16 mouse cellular contexts compared by ENCODE assay signal in genomic region chr3:96485361-96485760, GRCm38 (mm10). TPM values are rescaled to one million over a fixed set of nuclear protein-coding genes. Genes with fewer than 3 reads are reported as not detected.
DNase-seq lines count a peak whose midpoint lies in the region; ATAC-seq and TF ChIP-seq lines count a peak whose summit lies in the region.
"Had no signal": no experiment of that assay in that cellular context is flagged by ENCODE, and none has a peak within 500 bp of the region (broad histone marks: within the 10 kb centered on the region; RNA-seq: fewer than 3 reads in every experiment).

No protein-coding gene starts in this region.

- no peak for TF ChIP-seq EP300 in heart, postnatal 0 days (IDR thresholded peaks at IDR 0.05; ENCODE audit: low read depth)

- WGBS in heart, postnatal 0 days, result 89% methylated on average over 2 of the region's 2 CpGs
- WGBS in neural tube, embryonic 11.5 days, result 84% methylated on average over 2 of the region's 2 CpGs
- WGBS in neural tube, embryonic 15.5 days, result 83% methylated on average over 2 of the region's 2 CpGs
- WGBS in embryonic facial prominence, embryonic 10.5 days, result 77% methylated on average over 2 of the region's 2 CpGs
- WGBS in liver, embryonic 15.5 days (ENCODE audit: insufficient replicate concordance), result 81% methylated on average over 2 of the region's 2 CpGs
- WGBS in kidney, embryonic 16.5 days, result 80% methylated on average over 2 of the region's 2 CpGs

- H3K4me3 ChIP-seq in heart, postnatal 0 days (ENCODE audit: low read depth, low read length), result no peak overlapping the region
- no peak overlapping the region for H3K4me3 ChIP-seq in neural tube, embryonic 11.5 days (ENCODE audit: low read depth, low read length)
- no peak overlapping the region for H3K4me3 ChIP-seq in neural tube, embryonic 15.5 days (replicated peaks)
- H3K4me3 ChIP-seq in embryonic facial prominence, embryonic 10.5 days, result peak overlapping the region; percentile 28; the same call in 1 of the 2 replicates
- peak overlapping the region; percentile 20; the same call in 1 of the 2 replicates for H3K4me3 ChIP-seq in liver, embryonic 15.5 days (replicated peaks)
- H3K4me3 ChIP-seq in kidney, embryonic 16.5 days (ENCODE audit: low read length), result no peak overlapping the region
- H3K4me3 ChIP-seq: limb, embryonic 15.5 days; midbrain, embryonic 13.5 days had no signal

- 0 out of 2 replicates have a peak, but pooled peaks cover 4% of the 10 kb centered on the region for H3K4me1 ChIP-seq in heart, postnatal 0 days (ENCODE audit: control insufficient read depth, insufficient read depth)
- no peaks in the 10 kb centered on the region; the same call in 1 of the 2 replicates for H3K4me1 ChIP-seq in neural tube, embryonic 11.5 days (ENCODE audit: control insufficient read depth, insufficient read depth, low read length)
- H3K4me1 ChIP-seq in neural tube, embryonic 15.5 days, result peaks cover 10% of the 10 kb centered on the region; the same call in 1 of the 2 replicates
- H3K4me1 ChIP-seq in embryonic facial prominence, embryonic 10.5 days, result peaks cover 19% of the 10 kb centered on the region
- peaks cover 22% of the 10 kb centered on the region for H3K4me1 ChIP-seq in liver, embryonic 15.5 days (replicated peaks)
- H3K4me1 ChIP-seq in kidney, embryonic 16.5 days (ENCODE audit: insufficient read depth, low read length), result peaks cover 7% of the 10 kb centered on the region; the same call in 1 of the 2 replicates
- H3K4me1 ChIP-seq: limb, embryonic 15.5 days had no signal

- H3K4me2 ChIP-seq in heart, postnatal 0 days (ENCODE audit: low read depth, low read length), result no peak overlapping the region
- H3K4me2 ChIP-seq in neural tube, embryonic 11.5 days (ENCODE audit: low read depth), result 0 out of 2 replicates have a peak overlapping the region, but pooled peaks have one; percentile 7
- no peak overlapping the region for H3K4me2 ChIP-seq in neural tube, embryonic 15.5 days
- peak overlapping the region; percentile 48 for H3K4me2 ChIP-seq in liver, embryonic 15.5 days
- H3K4me2 ChIP-seq in kidney, embryonic 16.5 days (replicated peaks; ENCODE audit: low read depth, low read length), result no peak overlapping the region
- H3K4me2 ChIP-seq: limb, embryonic 15.5 days; midbrain, embryonic 13.5 days had no signal

- DNase-seq in heart, postnatal 0 days (ENCODE audit: low spot score), result no peak
- no peak for DNase-seq in heart, postnatal 10 days
- DNase-seq in neural tube, embryonic 11.5 days (ENCODE audit: low spot score), result no peak
- no peak for DNase-seq in embryonic facial prominence, embryonic 10.5 days (ENCODE audit: low spot score)
- DNase-seq in right cerebral cortex, postnatal 10 days (ENCODE audit: low spot score in 2 of 2), result no peak
- DNase-seq: cerebellum, adult 8-10 months; gastrocnemius, postnatal 25 days; thymus, postnatal 4 days had no signal

- TF ChIP-seq CTCF in heart, postnatal 0 days (IDR thresholded peaks at IDR 0.05; ENCODE audit: low read depth), result no peak

- H3K36me3 ChIP-seq in heart, postnatal 0 days (replicated peaks; ENCODE audit: control insufficient read depth, insufficient read depth, low read length), result no peaks in the 10 kb centered on the region
- no peaks in the 10 kb centered on the region for H3K36me3 ChIP-seq in neural tube, embryonic 11.5 days (ENCODE audit: control insufficient read depth, insufficient read depth, low read length)
- H3K36me3 ChIP-seq in neural tube, embryonic 15.5 days, result no peaks in the 10 kb centered on the region
- no peaks in the 10 kb centered on the region for H3K36me3 ChIP-seq in embryonic facial prominence, embryonic 10.5 days (replicated peaks)
- H3K36me3 ChIP-seq in liver, embryonic 15.5 days (replicated peaks), result no peaks in the 10 kb centered on the region
- no peaks in the 10 kb centered on the region for H3K36me3 ChIP-seq in kidney, embryonic 16.5 days (ENCODE audit: insufficient read depth, low read length)
- H3K36me3 ChIP-seq: limb, embryonic 15.5 days; midbrain, embryonic 13.5 days had no signal

- intact Hi-C loops in heart, postnatal 10 days (cut with DNase I), result no loop called here

- no peaks in the 10 kb centered on the region for H3K9me3 ChIP-seq in heart, postnatal 0 days (replicated peaks; ENCODE audit: control insufficient read depth, low read length)
- no peaks in the 10 kb centered on the region for H3K9me3 ChIP-seq in neural tube, embryonic 11.5 days (ENCODE audit: control insufficient read depth, low read length)
- no peaks in the 10 kb centered on the region for H3K9me3 ChIP-seq in neural tube, embryonic 15.5 days (replicated peaks)
- H3K9me3 ChIP-seq in embryonic facial prominence, embryonic 10.5 days, result no peaks in the 10 kb centered on the region
- H3K9me3 ChIP-seq in liver, embryonic 15.5 days (replicated peaks), result no peaks in the 10 kb centered on the region
- H3K9me3 ChIP-seq in kidney, embryonic 16.5 days (ENCODE audit: low read length), result 0 out of 2 replicates have a peak, but pooled peaks cover 3% of the 10 kb centered on the region
- H3K9me3 ChIP-seq: limb, embryonic 15.5 days; midbrain, embryonic 13.5 days had no signal

- H3K9ac ChIP-seq in heart, postnatal 0 days (replicated peaks; ENCODE audit: low read depth, low read length), result no peak overlapping the region
- H3K9ac ChIP-seq in neural tube, embryonic 11.5 days (ENCODE audit: low read length), result no peak overlapping the region
- no peak overlapping the region for H3K9ac ChIP-seq in neural tube, embryonic 15.5 days (replicated peaks)
- H3K9ac ChIP-seq in liver, embryonic 15.5 days, result no peak overlapping the region
- H3K9ac ChIP-seq in kidney, embryonic 16.5 days (replicated peaks; ENCODE audit: low read length), result no peak overlapping the region
- H3K9ac ChIP-seq: limb, embryonic 15.5 days; midbrain, embryonic 13.5 days had no signal

- H3K27ac ChIP-seq in heart, postnatal 0 days (ENCODE audit: low read depth), result 0 out of 2 replicates have a peak overlapping the region, but pooled peaks have one; percentile 11
- H3K27ac ChIP-seq in neural tube, embryonic 11.5 days (ENCODE audit: low read depth, low read length), result no peak overlapping the region
- no peak overlapping the region for H3K27ac ChIP-seq in neural tube, embryonic 15.5 days (replicated peaks)
- no peak overlapping the region for H3K27ac ChIP-seq in embryonic facial prominence, embryonic 10.5 days (replicated peaks)
- peak overlapping the region; percentile 14; the same call in 1 of the 2 replicates for H3K27ac ChIP-seq in liver, embryonic 15.5 days (replicated peaks)
- H3K27ac ChIP-seq in kidney, embryonic 16.5 days (ENCODE audit: low read length), result no peak overlapping the region
- H3K27ac ChIP-seq: limb, embryonic 15.5 days; midbrain, embryonic 13.5 days had no signal

- no peaks in the 10 kb centered on the region for H3K27me3 ChIP-seq in heart, postnatal 0 days (ENCODE audit: control insufficient read depth, insufficient read depth, low read length)
- no peaks in the 10 kb centered on the region for H3K27me3 ChIP-seq in neural tube, embryonic 11.5 days (ENCODE audit: control insufficient read depth, insufficient read depth, low read length)
- H3K27me3 ChIP-seq in neural tube, embryonic 15.5 days (replicated peaks), result peaks cover 10% of the 10 kb centered on the region; the same call in 1 of the 2 replicates
- peaks cover 18% of the 10 kb centered on the region for H3K27me3 ChIP-seq in embryonic facial prominence, embryonic 10.5 days (replicated peaks; ENCODE audit: low read depth, poor library complexity, severe bottlenecking)
- H3K27me3 ChIP-seq in liver, embryonic 15.5 days, result peaks cover 15% of the 10 kb centered on the region
- H3K27me3 ChIP-seq in kidney, embryonic 16.5 days (ENCODE audit: insufficient read depth, low read length), result no peaks in the 10 kb centered on the region

- no peak for ATAC-seq in heart, postnatal 0 days (ENCODE audit: insufficient read depth, low read depth)
- ATAC-seq in neural tube, embryonic 11.5 days (ENCODE audit: insufficient read depth, low FRiP score, low TSS enrichment), result no peak
- ATAC-seq in neural tube, embryonic 15.5 days (ENCODE audit: low FRiP score), result no peak
- ATAC-seq in liver, embryonic 15.5 days (ENCODE audit: insufficient read depth), result no peak
- no peak for ATAC-seq in kidney, embryonic 16.5 days (ENCODE audit: low FRiP score, low TSS enrichment)
- ATAC-seq: activated CD4-positive, CD25-positive, alpha-beta regulatory T cell, adult 4 months had no signal

RNA-seq across cellular contexts. Expression of gene BC107364, which starts 33.3 kb away (rescaled TPM):
- not detected in 2 replicates for total RNA-seq in heart, postnatal 0 days (2014; rRNA removed; ENCODE audit: low replicate concordance)
- polyA plus RNA-seq in heart, postnatal 0 days (2015; fragmentation: Nextera tagmentation; extraction: Ambion mirVana), result 0.40 and 0.41 TPM in 2 replicates
- total RNA-seq in heart, postnatal 10 days (2021), result not detected
- polyA plus RNA-seq in neural tube, embryonic 11.5 days (2014; fragmentation: Nextera tagmentation; extraction: Ambion mirVana), result not detected in 2 replicates
- not detected in 2 replicates for polyA plus RNA-seq in neural tube, embryonic 15.5 days (2015; fragmentation: Nextera tagmentation; extraction: Ambion mirVana)
- not detected in 2 replicates for polyA plus RNA-seq in embryonic facial prominence, embryonic 10.5 days (2016; fragmentation: Nextera tagmentation; extraction: Ambion mirVana)
- not detected in 2 replicates for polyA plus RNA-seq in liver, embryonic 15.5 days (2015; fragmentation: Nextera tagmentation; extraction: Ambion mirVana)
- 0.25 TPM in 1 of 2 replicates, not detected in the other for polyA plus RNA-seq in kidney, embryonic 16.5 days (2015; fragmentation: Nextera tagmentation; extraction: Ambion mirVana)
- total RNA-seq: gastrocnemius, postnatal 25 days; layer of hippocampus, postnatal 10 days had no signal
- polyA plus RNA-seq: forebrain, embryonic 16.5 days; midbrain, embryonic 13.5 days had no signal

RNA-seq across cellular contexts. Expression of gene Hfe2, which starts 39.6 kb away (rescaled TPM):
- 68.1 and 81.3 TPM in 2 replicates for total RNA-seq in heart, postnatal 0 days (2014; rRNA removed; ENCODE audit: low replicate concordance)
- 24.7 and 25.9 TPM in 2 replicates for polyA plus RNA-seq in heart, postnatal 0 days (2015; fragmentation: Nextera tagmentation; extraction: Ambion mirVana)
- total RNA-seq in heart, postnatal 10 days (2021), result 100 to 1,000 TPM; 149 to 172 TPM
- 3.1 and 3.6 TPM in 2 replicates for polyA plus RNA-seq in neural tube, embryonic 11.5 days (2014; fragmentation: Nextera tagmentation; extraction: Ambion mirVana)
- polyA plus RNA-seq in neural tube, embryonic 15.5 days (2015; fragmentation: Nextera tagmentation; extraction: Ambion mirVana), result 2.4 and 3.0 TPM in 2 replicates
- 1.4 and 1.5 TPM in 2 replicates for polyA plus RNA-seq in embryonic facial prominence, embryonic 10.5 days (2016; fragmentation: Nextera tagmentation; extraction: Ambion mirVana)
- polyA plus RNA-seq in liver, embryonic 15.5 days (2015; fragmentation: Nextera tagmentation; extraction: Ambion mirVana), result 7.1 and 8.5 TPM in 2 replicates
- 0.37 and 0.69 TPM in 2 replicates for polyA plus RNA-seq in kidney, embryonic 16.5 days (2015; fragmentation: Nextera tagmentation; extraction: Ambion mirVana)
- polyA plus RNA-seq: activated CD4-positive, CD25-positive, alpha-beta regulatory T cell, adult 4 months had no signal

Comparison
In these comparisons a context has a peak if more than half of its experiments do, and no peak if none do; other contexts are left out.
1. H3K4me2 ChIP-seq: peak in neural tube, embryonic 11.5 days (single experiment) and liver, embryonic 15.5 days (single experiment); none in heart, postnatal 0 days (single experiment), neural tube, embryonic 15.5 days (single experiment) and kidney, embryonic 16.5 days (single experiment).
2. H3K27ac ChIP-seq: peak in heart, postnatal 0 days (single experiment) and liver, embryonic 15.5 days (single experiment); none in neural tube, embryonic 11.5 days (single experiment), neural tube, embryonic 15.5 days (single experiment), embryonic facial prominence, embryonic 10.5 days (single experiment) and kidney, embryonic 16.5 days (single experiment).
3. H3K4me3 ChIP-seq: peak in embryonic facial prominence, embryonic 10.5 days (single experiment) and liver, embryonic 15.5 days (single experiment); none in heart, postnatal 0 days (single experiment), neural tube, embryonic 11.5 days (single experiment), neural tube, embryonic 15.5 days (single experiment) and kidney, embryonic 16.5 days (single experiment).